Mouse (Mus musculus): Measurements from ENCODE around the gene Srpk2. TPM values are rescaled to one million over a fixed set of nuclear protein-coding genes. Genes with fewer than 3 reads are reported as not detected.
A peak's percentile ranks its signal among the peaks of the same experiment; 100 is the strongest.
"Not testable (repeated sequence)": the region's sequence is repeated elsewhere in the genome, so short reads cannot be mapped to it uniquely, and the experiment has no call there.

The Srpk2 gene
- total RNA-seq (2015) = 41.4 and 46.6 TPM in 2 replicates
- total RNA-seq (2017) = 51.7 and 55.9 TPM in 2 replicates

DNA sequence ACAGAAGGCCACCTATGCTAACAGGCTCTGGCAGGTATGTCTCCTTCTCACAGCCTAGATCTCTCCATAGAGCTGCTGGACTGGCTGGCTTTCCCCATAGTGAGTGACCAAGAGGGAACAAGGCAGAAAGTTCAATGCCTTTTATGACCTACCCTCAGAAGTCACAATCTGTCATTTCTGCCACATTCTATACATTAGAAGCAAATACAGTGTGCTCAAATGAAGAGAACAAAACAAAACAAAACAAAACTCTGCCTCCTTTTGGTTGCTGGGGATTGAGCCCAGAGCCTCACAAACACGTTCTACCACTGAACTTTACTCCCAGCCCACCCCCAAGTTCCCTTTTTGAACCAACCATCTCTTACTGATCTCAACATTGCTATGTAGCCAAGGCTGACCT is at the start of gene Srpk2:
TSS of gene Srpk2 (minus strand) at position 101 of the 400 bp plus-strand sequence.
- no peak for ATAC-seq (replicated peaks; ENCODE audit: poor library complexity)

DNA sequence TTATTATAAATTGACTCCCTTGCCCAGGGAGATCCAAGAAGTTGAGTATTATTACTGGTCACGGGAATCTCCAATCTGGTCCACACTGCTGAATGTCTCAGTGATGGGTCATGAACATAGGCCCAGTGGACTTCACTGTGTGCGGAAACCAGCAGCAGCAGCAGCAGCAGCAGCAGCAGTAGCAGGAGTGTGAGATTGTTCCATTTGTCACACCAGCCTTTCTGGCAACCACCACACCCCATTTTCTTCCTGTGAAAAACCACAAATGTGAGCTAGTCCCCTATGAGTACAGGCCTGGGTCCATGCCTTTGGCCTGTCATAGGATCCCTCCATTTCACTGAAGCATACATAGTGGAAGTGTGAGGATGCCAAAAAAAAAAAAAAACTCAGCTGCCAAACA is 37.5 kb upstream of the Srpk2 start:
- no peak for ATAC-seq (replicated peaks; ENCODE audit: poor library complexity)

DNA sequence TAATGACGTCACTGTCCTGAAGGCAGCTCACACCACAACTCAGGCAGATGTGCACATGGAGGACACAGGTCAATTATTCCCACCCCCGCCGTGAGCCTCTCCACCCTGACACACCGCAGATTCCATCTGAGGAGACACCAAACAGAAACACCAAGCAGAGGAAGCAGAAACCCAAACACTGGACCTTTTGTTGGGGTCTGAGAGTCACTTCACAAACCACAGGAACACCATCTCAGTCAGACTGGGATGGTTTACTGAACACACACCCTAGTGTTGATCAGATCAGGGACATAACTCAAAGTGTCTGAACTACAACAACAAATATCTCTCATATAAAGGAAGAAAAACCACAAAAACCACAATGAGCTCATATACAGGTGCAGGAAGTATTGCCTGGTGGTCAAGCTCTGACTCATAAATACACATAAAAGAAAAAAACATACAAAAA is 34.5 kb upstream of the Srpk2 start:
- ATAC-seq (replicated peaks; ENCODE audit: poor library complexity) = peak; percentile 33

DNA sequence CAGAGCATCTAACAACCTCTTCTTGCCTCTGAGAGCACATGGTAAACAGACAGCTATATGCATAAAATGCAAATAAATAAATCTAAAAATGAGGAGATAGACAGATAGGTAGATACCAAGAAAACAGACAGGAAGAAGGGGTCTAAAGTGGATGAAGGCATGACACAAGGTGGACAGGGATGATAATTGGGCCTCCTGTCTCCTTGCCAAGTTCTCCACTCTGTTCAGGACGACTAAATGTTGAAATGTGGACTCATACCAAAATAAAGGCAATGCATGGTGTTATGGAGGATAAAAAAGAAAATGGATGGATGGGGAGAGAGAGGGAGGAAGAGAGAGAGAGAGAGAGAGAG is 33.7 kb upstream of the Srpk2 start:
- ATAC-seq (replicated peaks; ENCODE audit: poor library complexity) = peak; percentile 30; the same call in 1 of the 2 replicates

DNA sequence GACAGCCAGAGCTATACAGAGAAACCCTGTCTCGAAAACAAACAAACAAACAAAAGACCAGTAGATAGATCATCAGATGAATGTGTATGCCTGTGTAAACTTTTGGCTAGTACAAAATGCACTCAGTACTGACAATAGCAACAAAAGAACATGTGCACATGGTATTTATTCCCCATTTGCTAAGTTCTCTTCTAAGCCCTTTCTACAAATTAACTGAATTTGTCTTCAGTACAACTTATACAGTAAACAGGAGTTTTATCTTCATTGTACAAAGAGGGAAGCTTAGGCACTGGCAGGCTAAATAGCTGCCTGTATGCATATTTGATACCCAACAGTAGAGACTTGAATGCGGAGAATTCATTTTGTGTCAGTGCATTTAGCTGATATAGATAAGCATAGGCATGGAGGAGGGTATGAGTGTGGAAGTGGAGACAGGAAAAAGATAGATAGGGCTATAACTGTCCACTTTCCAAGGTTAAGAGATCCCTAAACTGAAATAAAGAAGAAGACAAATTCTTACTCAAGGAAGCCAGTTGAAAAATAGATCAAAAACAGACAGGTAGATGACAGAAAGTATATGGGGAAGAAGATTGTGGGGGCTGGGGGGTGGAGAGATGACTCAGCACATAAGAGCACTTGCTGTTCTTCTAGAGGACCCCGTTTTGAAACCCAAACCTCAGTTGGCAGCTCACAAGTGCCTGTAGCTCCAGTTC is 33.2 kb upstream of the Srpk2 start:
- ATAC-seq (replicated peaks; ENCODE audit: poor library complexity) = peak; percentile 29; the same call in 1 of the 2 replicates

DNA sequence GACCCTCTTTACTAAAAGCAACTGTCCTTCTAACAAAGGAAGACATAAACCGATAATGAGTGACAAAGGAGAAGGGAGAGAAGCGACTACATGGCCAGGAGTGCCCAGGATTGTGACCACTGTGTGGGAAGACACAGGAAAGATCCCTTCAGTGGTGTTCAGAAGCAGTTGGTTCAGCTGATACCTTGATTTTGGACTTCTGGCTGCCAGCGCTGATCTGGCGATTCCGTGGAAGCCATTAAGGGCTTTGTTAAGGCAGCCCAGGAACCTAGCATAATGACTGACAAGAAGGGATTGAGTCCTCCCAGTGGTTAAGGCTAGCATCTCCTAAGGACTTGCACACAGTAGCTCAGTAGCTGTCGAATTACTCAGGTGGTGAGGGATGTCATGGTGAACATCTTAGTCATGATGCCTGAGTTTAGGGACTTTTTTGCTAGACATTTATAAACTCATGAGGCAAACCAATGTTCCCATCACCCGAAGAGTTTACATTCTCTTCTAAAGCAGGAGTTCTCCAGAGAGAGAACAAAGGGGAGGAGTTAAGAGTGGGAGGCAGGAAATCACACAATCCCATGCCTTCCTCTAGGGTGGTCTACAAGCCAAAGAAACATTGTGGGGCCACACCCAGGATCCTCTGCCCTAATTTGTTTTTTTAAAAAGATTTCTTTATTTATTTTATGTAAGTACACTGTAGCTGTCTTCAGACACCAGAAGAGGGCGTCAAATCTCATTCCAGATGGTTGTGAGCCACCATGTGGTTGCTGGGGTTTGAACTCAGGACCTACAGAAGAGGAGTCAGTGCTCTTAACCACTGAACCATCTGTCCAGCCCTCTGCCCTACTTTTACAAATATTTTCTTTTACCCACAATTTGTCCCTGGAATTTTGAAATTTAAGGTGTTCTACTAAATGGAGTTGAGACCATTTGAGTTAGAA is 29.3 kb upstream of the Srpk2 start:
- no peak for ATAC-seq (replicated peaks; ENCODE audit: poor library complexity)

DNA sequence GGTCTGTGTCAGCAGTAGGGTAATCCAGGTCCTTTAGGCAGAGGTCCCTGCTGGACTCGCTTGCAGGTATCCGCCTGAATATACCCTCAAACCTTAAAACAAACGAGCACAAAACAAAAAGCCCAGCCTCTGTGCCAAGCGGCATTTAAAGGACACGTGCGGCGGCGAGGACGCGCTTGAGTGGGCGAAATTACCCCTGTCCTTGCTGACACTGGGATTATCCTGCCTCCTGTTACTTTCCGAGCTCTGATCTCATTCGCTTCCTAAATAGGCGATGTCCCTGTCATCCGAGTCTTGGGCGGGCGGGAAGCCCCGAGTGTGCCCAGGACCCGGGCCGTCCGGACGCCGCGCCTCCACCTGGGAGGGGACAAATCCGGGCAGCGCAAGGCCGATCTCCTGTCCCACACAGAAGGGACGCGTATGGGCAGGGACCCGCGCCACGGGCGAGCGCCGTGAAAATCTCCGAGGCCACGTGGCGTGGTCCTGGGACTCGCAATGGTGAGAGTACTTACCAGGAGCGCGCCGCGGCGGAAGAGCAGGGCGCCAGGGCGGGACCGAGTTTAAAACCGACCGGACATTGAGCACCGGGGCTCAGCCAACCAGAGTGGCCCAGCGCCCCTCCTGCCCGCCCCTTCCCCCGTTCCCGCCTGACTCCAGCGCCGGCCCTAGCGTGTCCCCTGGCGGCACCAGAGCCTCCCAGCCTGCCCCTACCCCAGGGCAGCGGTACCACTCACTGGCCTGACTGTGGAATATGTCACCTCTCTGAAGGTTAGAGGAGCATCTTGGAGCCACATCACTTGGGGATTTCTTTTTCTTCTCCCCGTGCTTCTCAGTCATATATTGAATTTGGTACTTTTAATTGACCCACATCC is 27.9 kb upstream of the Srpk2 start:
- ATAC-seq (replicated peaks; ENCODE audit: poor library complexity) = peak; percentile 96

DNA sequence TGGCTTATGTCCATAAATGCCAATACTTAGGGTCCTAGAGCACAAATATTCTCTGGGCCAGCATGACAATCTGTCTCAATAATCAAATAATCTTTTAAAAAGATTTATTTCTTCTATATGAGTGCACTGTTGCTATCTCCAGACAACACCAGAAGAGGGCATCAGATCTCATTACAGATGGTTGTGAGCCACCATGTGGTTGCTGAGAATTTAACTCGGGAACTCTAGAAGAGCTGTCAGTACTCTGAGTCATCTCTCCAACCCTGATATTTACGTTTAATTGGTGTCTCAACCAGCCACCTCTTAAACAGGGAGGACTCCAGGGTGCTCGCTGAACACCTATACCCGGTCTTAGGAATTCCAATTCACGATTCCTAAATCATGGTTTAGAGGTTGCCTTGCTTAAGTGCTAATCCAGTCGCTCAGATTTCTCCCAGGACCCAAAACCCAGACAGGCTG is 27.3 kb upstream of the Srpk2 start:
- ATAC-seq (replicated peaks; ENCODE audit: poor library complexity) = 0 out of 2 replicates have a peak, but pooled peaks have one; percentile 2

DNA sequence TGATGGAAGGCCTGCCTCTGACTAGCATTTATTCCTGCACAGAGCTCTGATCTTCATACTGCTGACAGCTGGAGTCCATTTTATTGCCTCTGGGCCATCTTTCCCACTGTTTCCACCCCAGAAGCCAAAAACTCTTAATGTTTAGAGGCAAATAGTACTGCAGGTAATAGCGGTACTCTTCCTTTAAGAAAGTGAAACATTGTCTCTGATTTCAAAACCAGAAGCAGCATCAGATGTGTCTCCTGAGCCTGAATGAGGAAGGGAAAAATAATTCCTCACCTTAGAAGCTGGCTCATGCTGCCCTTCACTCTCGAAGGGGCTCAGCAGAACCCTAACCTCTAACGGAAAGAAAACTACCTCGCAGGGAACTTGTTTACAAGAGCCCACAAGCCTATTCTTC is 26.8 kb upstream of the Srpk2 start:
- no peak for ATAC-seq (replicated peaks; ENCODE audit: poor library complexity)

DNA sequence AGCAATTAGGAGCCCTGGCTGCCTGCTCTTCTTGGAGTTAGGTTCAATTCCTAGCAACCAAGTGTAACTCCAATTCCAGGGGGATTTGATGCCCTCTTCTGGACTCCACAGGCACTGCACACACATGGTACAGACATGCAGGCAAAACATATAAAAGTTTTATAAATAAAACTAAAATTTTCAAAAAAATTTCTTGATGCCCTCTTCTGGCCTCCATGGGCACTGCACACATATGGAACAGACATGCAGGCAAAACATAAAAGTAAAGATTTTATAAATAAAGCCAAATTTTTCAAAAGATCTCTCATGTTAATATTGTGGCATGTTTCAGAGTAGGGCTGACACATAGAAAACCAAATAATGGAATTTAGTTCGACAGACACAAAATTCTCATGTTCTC is 25.2 kb upstream of the Srpk2 start:
- no peak for ATAC-seq (replicated peaks; ENCODE audit: poor library complexity)

DNA sequence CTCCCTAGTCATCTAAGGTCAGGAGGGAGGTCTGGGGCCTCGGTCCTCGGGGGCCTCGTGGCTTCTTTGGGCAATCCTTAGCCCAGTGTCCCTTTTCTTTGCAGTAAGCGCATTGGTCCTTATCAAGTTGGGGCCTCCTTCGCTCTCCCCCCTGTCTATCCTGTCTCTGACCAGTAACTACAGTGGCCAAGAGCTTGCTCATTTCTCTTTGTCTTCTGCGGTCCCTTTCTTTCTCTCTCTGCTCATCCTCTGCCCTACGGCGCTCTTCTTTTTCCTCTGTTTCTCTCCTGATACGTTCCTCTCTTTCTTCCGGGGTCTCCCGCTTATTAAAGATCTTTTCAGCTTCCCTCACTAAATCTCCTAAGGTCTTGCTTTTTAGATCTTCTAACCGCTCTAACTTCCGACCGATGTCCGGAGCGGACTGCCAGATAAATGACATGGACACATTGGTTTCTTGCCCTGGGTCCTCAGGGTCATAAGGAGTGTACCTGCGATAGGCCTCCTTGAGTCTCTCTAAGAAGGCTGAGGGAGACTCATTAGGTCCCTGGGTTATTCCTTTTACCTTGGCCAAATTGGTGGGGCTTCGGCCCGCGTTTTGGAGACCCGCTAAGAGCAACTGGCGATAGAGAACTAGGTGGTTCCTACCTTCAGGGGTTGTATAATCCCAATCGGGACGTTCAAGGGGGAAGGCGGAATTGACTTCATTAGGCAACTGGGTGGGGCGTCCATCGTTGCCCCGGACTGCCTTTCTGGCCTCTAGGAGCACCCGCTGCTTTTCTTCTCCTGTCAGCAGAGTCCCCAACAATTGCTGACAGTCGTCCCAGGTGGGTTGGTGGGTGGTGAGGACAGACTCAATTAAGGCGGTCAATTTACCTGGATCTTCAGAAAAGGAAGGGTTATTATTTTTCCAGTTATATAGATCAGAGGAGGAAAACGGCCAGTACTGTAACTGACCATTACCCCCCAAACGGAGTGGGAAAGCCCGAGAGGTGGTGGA is 22.5 kb upstream of the Srpk2 start:
- ATAC-seq (replicated peaks; ENCODE audit: poor library complexity) = not testable (repeated sequence)

DNA sequence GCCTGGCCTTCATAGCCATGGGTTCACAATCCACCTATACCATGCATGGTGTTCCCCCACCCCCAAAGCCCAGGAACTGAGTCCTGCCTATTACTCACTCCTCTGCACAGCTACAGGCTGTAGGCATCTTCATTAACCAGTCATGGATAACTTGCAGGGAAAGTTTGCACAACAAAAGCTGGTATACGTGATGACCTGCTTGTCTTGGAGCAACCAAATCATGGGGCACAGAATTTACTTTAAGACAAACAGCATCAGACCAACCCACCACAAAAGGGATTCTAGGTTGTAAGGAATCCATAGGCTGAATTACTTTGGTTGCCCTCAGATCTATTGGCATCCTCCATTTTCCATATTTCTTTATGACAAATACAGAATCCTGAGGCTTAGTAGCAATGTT is 13.0 kb upstream of the Srpk2 start:
- no peak for ATAC-seq (replicated peaks; ENCODE audit: poor library complexity)

DNA sequence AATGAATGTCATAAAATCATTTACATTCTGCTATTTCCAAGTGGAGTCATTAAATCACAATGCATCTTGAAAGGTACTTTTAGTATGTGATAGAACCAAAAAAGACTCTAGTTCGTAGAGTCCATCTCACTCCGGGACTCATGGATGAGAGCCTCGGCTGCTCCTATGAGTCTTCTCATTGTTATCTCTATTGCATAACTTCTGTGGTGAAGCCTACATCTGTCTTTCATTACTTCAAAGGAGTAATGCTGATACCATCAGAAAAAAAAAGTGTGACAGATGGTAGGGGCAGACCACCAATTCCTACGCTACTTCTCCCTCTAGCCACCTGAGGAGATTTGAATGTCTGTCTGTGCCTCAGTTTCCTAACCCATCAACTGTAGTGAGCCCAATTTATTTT is 986 bp downstream of the Srpk2 start:
- ATAC-seq (replicated peaks; ENCODE audit: poor library complexity) = no peak

DNA sequence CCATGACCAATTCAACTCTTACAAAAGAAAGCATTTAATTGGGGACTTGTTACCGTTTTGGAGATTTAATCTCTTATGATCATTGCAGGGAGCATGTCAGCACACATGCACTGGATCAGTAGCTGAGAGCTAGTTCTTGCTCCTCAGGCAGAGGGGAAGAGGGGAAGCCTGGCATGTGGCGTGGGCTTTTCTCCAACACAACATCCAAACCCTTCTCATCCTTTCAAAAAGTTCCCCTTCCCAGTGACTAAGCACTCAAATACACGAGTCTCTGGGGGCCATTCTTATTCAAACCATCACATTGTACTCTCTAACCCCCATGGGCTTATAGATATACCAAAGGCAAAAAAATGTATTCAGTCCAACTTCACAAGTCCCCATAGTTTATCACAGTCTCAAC is 5.4 kb downstream of the Srpk2 start:
- ATAC-seq (replicated peaks; ENCODE audit: poor library complexity) = no peak

DNA sequence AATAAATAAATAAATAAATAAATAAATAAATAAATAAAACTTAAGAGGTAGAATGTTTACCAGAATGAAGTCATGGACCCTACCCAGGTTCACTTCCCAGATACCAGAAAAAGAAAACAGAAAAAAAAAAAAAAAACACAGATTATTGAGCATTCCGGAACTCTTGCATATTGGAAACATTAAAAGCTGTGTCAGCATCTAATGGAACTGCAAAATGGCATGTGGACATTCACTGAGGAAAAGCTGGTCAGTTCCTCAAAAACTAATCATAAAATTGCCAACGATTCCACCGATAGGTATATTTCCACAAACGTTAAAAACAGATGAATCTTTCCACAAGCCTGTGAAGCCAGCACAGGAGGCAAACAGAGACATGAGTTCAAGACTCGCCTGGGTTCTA is 6.5 kb downstream of the Srpk2 start:
- ATAC-seq (replicated peaks; ENCODE audit: poor library complexity) = no peak

DNA sequence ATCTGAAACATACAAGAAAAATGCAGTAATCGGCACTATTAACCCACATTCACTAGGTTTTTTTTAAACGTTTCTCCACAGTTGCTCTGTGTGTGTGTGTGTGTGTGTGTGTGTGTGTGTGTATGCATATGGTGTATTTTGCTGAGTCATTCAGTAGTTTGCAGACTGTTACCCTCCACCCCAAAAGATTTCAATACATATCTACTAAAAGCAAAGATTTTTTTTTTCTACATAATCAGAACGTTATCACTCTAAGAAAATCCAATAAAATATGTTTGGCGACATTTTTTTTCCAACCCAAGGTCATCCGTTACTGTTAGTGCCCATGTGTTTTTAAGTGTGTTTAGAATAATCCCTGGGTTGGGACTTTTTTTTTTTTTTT is 7.4 kb downstream of the Srpk2 start:
- no peak for ATAC-seq (replicated peaks; ENCODE audit: poor library complexity)

DNA sequence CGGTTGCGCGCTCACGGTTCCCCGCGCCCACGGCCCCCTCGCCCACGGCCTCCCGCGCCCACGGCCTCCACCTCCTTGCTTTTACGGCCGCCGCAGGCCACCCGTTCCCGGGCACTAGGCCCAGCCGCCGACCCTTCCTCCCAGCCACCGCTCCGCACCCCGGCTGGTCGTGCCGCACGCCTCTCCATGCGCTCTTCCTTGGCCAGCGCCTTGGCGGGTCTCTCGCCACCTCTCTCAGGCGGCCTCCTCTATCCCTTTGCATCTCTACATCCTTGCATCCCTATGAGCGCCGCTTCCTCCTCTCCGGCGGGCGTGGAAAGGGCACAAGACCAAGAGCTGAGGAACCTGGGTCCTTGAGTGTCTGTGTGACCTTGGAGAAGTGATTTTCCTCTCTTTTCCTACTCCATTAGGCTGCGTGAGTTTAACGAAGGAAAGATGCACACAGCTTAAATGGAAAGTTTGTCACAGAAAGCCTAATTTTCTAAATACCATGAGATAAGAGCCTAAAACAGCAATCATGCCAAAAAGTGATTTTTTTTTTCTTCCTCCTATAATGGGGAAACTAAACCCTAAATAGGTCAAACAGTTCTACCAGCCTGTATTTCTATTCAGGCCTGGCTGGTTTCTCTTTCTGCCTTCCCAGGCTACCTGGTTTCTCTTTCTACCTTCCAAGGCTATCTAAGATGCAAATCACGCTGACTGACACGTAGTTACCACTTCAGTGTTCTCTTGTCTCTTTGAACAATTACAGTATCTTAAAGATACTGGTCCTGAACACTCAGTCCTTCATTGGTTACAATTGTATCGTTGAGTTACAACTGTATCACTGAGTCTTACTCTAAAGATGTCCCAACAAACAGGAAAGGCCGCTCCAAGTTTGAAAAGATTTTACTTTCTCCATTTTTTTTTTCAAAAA is 8.0 kb downstream of the Srpk2 start:
- no peak; the same call in 1 of the 2 replicates for ATAC-seq (replicated peaks; ENCODE audit: poor library complexity)

DNA sequence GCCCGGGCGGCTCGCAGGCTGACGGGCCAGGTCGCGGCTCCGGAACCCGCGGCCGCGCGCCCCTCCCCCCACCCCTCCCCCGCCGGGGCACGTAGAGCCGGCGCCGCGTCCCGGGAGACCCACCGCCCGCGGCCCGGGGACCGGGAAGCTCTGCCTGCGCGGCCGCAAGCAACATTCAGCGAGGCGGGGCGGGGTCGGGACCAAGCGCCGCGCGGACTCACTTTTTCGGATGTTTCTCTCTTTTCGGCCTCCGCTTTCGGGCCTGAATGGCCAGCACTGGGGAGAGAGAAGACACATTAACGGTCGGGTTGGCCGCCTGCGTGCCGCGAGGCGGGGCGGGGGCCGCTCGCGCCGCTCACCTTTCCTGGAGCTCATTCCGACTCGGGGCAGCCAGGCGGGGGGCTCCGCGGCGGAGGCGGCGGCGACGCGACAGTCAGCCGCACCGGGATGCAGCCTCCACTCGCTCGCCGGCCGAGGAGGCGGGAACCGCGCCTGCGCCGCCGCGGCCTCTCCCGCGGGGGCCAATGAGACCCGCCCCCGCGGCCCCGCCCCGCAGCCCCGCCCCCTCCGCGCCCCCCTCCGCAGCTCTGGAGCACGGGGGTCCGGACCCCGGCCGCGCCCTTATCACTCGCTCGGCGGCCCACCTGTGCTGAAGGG is 8.8 kb downstream of the Srpk2 start:
- no peak for ATAC-seq (replicated peaks; ENCODE audit: poor library complexity)

Measured in megakaryocyte progenitor cell, adult 5-6 weeks (primary cell).